Mouse (Mus musculus): Measurements from ENCODE around the gene Bpifb2.

- TF ChIP-seq CTCF (conservative IDR thresholded peaks at IDR 0.05; ENCODE audit: insufficient read depth, insufficient read length, low read depth, low read length) (no peak), POLR2A (IDR thresholded peaks at IDR 0.05; ENCODE audit: low read depth, low read length) (no peak)
These were observed 47.5 kb upstream of the Bpifb2 start for GRCm38 (mm10) chr2:153827171-153827830.
